Mouse (Mus musculus): ENCODE results near the gene Astn2. TPM values are rescaled to one million over a fixed set of nuclear protein-coding genes. Genes with fewer than 3 reads are reported as not detected.

Gene Astn2
- polyA plus RNA-seq, 1 experiment from 2014 or later: 0.14 TPM

- no peak for ATAC-seq (replicated peaks; ENCODE audit: extremely low read depth, insufficient read depth, low FRiP score)
- Histone ChIP-seq H3K4me3 (ENCODE audit: low read length) (no peak overlapping the region), H3K4me1 (ENCODE audit: control insufficient read depth, insufficient read depth, low read length) (peaks cover 9% of the 10 kb centered on the region), H3K36me3 (ENCODE audit: control insufficient read depth, insufficient read depth) (no peaks in the 10 kb centered on the region), H3K9ac (ENCODE audit: low read length) (no peak overlapping the region), H3K27ac (ENCODE audit: low read length) (no peak overlapping the region), H3K4me2 (ENCODE audit: low read depth, low read length) (no peak overlapping the region), H3K9me3 (replicated peaks; ENCODE audit: control insufficient read depth, low read length) (no peaks in the 10 kb centered on the region), H3K27me3 (ENCODE audit: control insufficient read depth, insufficient read depth, low read length) (no peaks in the 10 kb centered on the region)
Measured at GRCm38 (mm10) chr4:66057161-66057560, 347.2 kb downstream of the Astn2 start.

- 82% methylated on average over 4 of the region's 4 CpGs for WGBS
- no peaks in the 10 kb centered on the region for H3K9me3 ChIP-seq (replicated peaks; ENCODE audit: control insufficient read depth, low read length)
- no peaks in the 10 kb centered on the region for H3K27me3 ChIP-seq (ENCODE audit: control insufficient read depth, insufficient read depth, low read length)
- H3K9ac ChIP-seq (ENCODE audit: low read length): no peak overlapping the region
- no peaks in the 10 kb centered on the region for H3K36me3 ChIP-seq (ENCODE audit: control insufficient read depth, insufficient read depth)
- no peak overlapping the region for H3K4me2 ChIP-seq (ENCODE audit: low read depth, low read length)
- peaks cover 9% of the 10 kb centered on the region for H3K4me1 ChIP-seq (ENCODE audit: control insufficient read depth, insufficient read depth, low read length)
- no peak overlapping the region for H3K4me3 ChIP-seq (ENCODE audit: low read length)
- H3K27ac ChIP-seq (ENCODE audit: low read length): no peak overlapping the region
- no peak for ATAC-seq (replicated peaks; ENCODE audit: extremely low read depth, insufficient read depth, low FRiP score)
Measured at GRCm38 (mm10) chr4:66055690-66056089, 348.7 kb downstream of the Astn2 start.

DNA sequence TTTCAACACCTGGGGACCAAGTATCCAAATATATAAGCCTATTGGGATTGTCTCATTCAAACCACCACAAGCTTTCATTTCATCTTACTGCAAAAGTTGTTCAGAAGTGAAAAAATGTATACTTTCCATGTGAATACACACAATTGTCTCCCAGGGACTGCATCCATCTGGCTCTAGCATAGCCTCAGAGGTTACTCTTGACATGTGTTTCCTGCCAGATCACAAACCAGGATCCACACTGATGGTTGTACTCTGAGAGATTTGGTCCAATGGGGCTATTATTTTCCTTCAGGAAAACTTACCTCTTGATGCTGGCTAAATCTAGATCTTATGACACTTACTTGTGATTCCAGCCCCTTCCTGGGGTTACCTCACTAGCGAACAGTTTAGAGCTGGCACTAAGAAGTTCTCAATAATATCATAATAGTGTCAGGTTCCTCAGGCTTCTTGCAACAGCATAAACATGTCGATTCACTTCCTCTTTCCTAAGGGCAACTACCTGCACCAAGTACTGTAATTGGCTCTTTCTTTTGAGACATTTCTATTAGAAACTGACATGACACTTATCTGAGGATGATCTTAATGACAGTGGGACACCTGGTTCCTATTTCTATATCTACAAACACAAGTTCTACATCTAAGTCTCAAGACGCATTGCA lies 361.3 kb downstream of the Astn2 start:
- no peak for ATAC-seq (replicated peaks; ENCODE audit: extremely low read depth, insufficient read depth, low FRiP score)
- H3K27me3 ChIP-seq (ENCODE audit: control insufficient read depth, insufficient read depth, low read length): no peaks in the 10 kb centered on the region
- no peaks in the 10 kb centered on the region for H3K4me1 ChIP-seq (ENCODE audit: control insufficient read depth, insufficient read depth, low read length)
- H3K9me3 ChIP-seq (replicated peaks; ENCODE audit: control insufficient read depth, low read length): no peaks in the 10 kb centered on the region
- no peak overlapping the region for H3K9ac ChIP-seq (ENCODE audit: low read length)
- no peaks in the 10 kb centered on the region for H3K36me3 ChIP-seq (ENCODE audit: control insufficient read depth, insufficient read depth)
- H3K4me2 ChIP-seq (ENCODE audit: low read depth, low read length): no peak overlapping the region
- WGBS: 78% methylated on average over 3 of the region's 3 CpGs
- no peak overlapping the region for H3K27ac ChIP-seq (ENCODE audit: low read length)
- no peak overlapping the region for H3K4me3 ChIP-seq (ENCODE audit: low read length)

GRCm38 (mm10) chr4:66033826-66034225 lies 370.6 kb downstream of the Astn2 start:
- Histone ChIP-seq H3K9me3 (replicated peaks; ENCODE audit: control insufficient read depth, low read length) (no peaks in the 10 kb centered on the region), H3K36me3 (ENCODE audit: control insufficient read depth, insufficient read depth) (no peaks in the 10 kb centered on the region), H3K27me3 (ENCODE audit: control insufficient read depth, insufficient read depth, low read length) (no peaks in the 10 kb centered on the region), H3K4me3 (ENCODE audit: low read length) (no peak overlapping the region), H3K9ac (ENCODE audit: low read length) (no peak overlapping the region), H3K27ac (ENCODE audit: low read length) (no peak overlapping the region), H3K4me1 (ENCODE audit: control insufficient read depth, insufficient read depth, low read length) (no peaks in the 10 kb centered on the region), H3K4me2 (ENCODE audit: low read depth, low read length) (no peak overlapping the region)
- WGBS: 66% methylated on average over 3 of the region's 3 CpGs
- no peak for ATAC-seq (replicated peaks; ENCODE audit: extremely low read depth, insufficient read depth, low FRiP score)

GRCm38 (mm10) chr4:66031320-66031870 lies 373.0 kb downstream of the Astn2 start:
- Histone ChIP-seq H3K4me2 (ENCODE audit: low read depth, low read length) (no peak overlapping the region), H3K27me3 (ENCODE audit: control insufficient read depth, insufficient read depth, low read length) (no peaks in the 10 kb centered on the region), H3K9me3 (replicated peaks; ENCODE audit: control insufficient read depth, low read length) (no peaks in the 10 kb centered on the region), H3K36me3 (ENCODE audit: control insufficient read depth, insufficient read depth) (no peaks in the 10 kb centered on the region), H3K9ac (ENCODE audit: low read length) (no peak overlapping the region), H3K4me3 (ENCODE audit: low read length) (no peak overlapping the region), H3K4me1 (ENCODE audit: control insufficient read depth, insufficient read depth, low read length) (no peaks in the 10 kb centered on the region), H3K27ac (ENCODE audit: low read length) (no peak overlapping the region)
- 51% methylated on average over 9 of the region's 9 CpGs for WGBS
- ATAC-seq (replicated peaks; ENCODE audit: extremely low read depth, insufficient read depth, low FRiP score): no peak

GRCm38 (mm10) chr4:66029901-66030300 lies 374.5 kb downstream of the Astn2 start:
- no peak overlapping the region for H3K4me3 ChIP-seq (ENCODE audit: low read length)
- no peaks in the 10 kb centered on the region for H3K9me3 ChIP-seq (replicated peaks; ENCODE audit: control insufficient read depth, low read length)
- no peak overlapping the region for H3K4me2 ChIP-seq (ENCODE audit: low read depth, low read length)
- no peaks in the 10 kb centered on the region for H3K36me3 ChIP-seq (ENCODE audit: control insufficient read depth, insufficient read depth)
- no peak for ATAC-seq (replicated peaks; ENCODE audit: extremely low read depth, insufficient read depth, low FRiP score)
- WGBS: 70% methylated on average over 4 of the region's 4 CpGs
- no peak overlapping the region for H3K9ac ChIP-seq (ENCODE audit: low read length)
- no peak overlapping the region for H3K27ac ChIP-seq (ENCODE audit: low read length)
- no peaks in the 10 kb centered on the region for H3K27me3 ChIP-seq (ENCODE audit: control insufficient read depth, insufficient read depth, low read length)
- no peaks in the 10 kb centered on the region for H3K4me1 ChIP-seq (ENCODE audit: control insufficient read depth, insufficient read depth, low read length)

- no peaks in the 10 kb centered on the region for H3K27me3 ChIP-seq (ENCODE audit: control insufficient read depth, insufficient read depth, low read length)
- H3K27ac ChIP-seq (ENCODE audit: low read length): no peak overlapping the region
- no peak overlapping the region for H3K9ac ChIP-seq (ENCODE audit: low read length)
- WGBS: 78% methylated on average over 1 of the region's 1 CpGs
- no peaks in the 10 kb centered on the region for H3K36me3 ChIP-seq (ENCODE audit: control insufficient read depth, insufficient read depth)
- no peaks in the 10 kb centered on the region for H3K4me1 ChIP-seq (ENCODE audit: control insufficient read depth, insufficient read depth, low read length)
- no peaks in the 10 kb centered on the region for H3K9me3 ChIP-seq (replicated peaks; ENCODE audit: control insufficient read depth, low read length)
- no peak for ATAC-seq (replicated peaks; ENCODE audit: extremely low read depth, insufficient read depth, low FRiP score)
- H3K4me2 ChIP-seq (ENCODE audit: low read depth, low read length): no peak overlapping the region
- no peak overlapping the region for H3K4me3 ChIP-seq (ENCODE audit: low read length)
Measured at GRCm38 (mm10) chr4:66027866-66028265, 376.5 kb downstream of the Astn2 start.

- WGBS: 24% methylated on average over 8 of the region's 8 CpGs
- ATAC-seq (replicated peaks; ENCODE audit: extremely low read depth, insufficient read depth, low FRiP score): peak; percentile 83
- H3K36me3 ChIP-seq (ENCODE audit: control insufficient read depth, insufficient read depth): no peaks in the 10 kb centered on the region
- peak overlapping the region; percentile 14 for H3K4me3 ChIP-seq (ENCODE audit: low read length)
- no peaks in the 10 kb centered on the region for H3K9me3 ChIP-seq (replicated peaks; ENCODE audit: control insufficient read depth, low read length)
- H3K4me2 ChIP-seq (ENCODE audit: low read depth, low read length): peak overlapping the region; percentile 46; the same call in 1 of the 2 replicates
- H3K9ac ChIP-seq (ENCODE audit: low read length): peak overlapping the region; percentile 40
- H3K27me3 ChIP-seq (ENCODE audit: control insufficient read depth, insufficient read depth, low read length): no peaks in the 10 kb centered on the region
- H3K27ac ChIP-seq (ENCODE audit: low read length): peak overlapping the region; percentile 90
- H3K4me1 ChIP-seq (ENCODE audit: control insufficient read depth, insufficient read depth, low read length): no peaks in the 10 kb centered on the region
Measured at GRCm38 (mm10) chr4:66025393-66026062, 378.9 kb downstream of the Astn2 start.

- H3K36me3 ChIP-seq (ENCODE audit: control insufficient read depth, insufficient read depth): no peaks in the 10 kb centered on the region
- H3K9ac ChIP-seq (ENCODE audit: low read length): no peak overlapping the region
- no peak for ATAC-seq (replicated peaks; ENCODE audit: extremely low read depth, insufficient read depth, low FRiP score)
- no peak overlapping the region for H3K4me2 ChIP-seq (ENCODE audit: low read depth, low read length)
- no peaks in the 10 kb centered on the region for H3K4me1 ChIP-seq (ENCODE audit: control insufficient read depth, insufficient read depth, low read length)
- no peak overlapping the region for H3K4me3 ChIP-seq (ENCODE audit: low read length)
- H3K27ac ChIP-seq (ENCODE audit: low read length): no peak overlapping the region
- H3K9me3 ChIP-seq (replicated peaks; ENCODE audit: control insufficient read depth, low read length): no peaks in the 10 kb centered on the region
- H3K27me3 ChIP-seq (ENCODE audit: control insufficient read depth, insufficient read depth, low read length): no peaks in the 10 kb centered on the region
Measured at GRCm38 (mm10) chr4:66002936-66003335, 401.5 kb downstream of the Astn2 start.
